Comparison of ENCODE assay signal across 22 mouse cellular contexts in genomic region chr13:70464996-70465395, GRCm38 (mm10).
A peak's percentile ranks its signal among the peaks of the same experiment; 100 is the strongest.
DNase-seq lines count a peak whose midpoint lies in the region; ATAC-seq lines count a peak whose summit lies in the region.
"Had no signal": no experiment of that assay in that cellular context is flagged by ENCODE, and none has a peak within 500 bp of the region (broad histone marks: within the 10 kb centered on the region; RNA-seq: fewer than 3 reads in every experiment).

No protein-coding gene starts in this region.

- no peaks in the 10 kb centered on the region for H3K9me3 ChIP-seq in forebrain, embryonic 14.5 days (replicated peaks; ENCODE audit: control insufficient read depth, low read length)
- no peaks in the 10 kb centered on the region for H3K9me3 ChIP-seq in forebrain, embryonic 15.5 days
- H3K9me3 ChIP-seq in limb, embryonic 11.5 days (ENCODE audit: control insufficient read depth, low read length): no peaks in the 10 kb centered on the region
- no peaks in the 10 kb centered on the region for H3K9me3 ChIP-seq in limb, embryonic 10.5 days (replicated peaks)
- no peaks in the 10 kb centered on the region for H3K9me3 ChIP-seq in embryonic facial prominence, embryonic 14.5 days (ENCODE audit: control insufficient read depth, low read length)
- H3K9me3 ChIP-seq: embryonic facial prominence, embryonic 15.5 days; forebrain, embryonic 12.5 days; heart, embryonic 12.5 days; hindbrain, embryonic 12.5 days had no signal

- H3K27me3 ChIP-seq in forebrain, embryonic 14.5 days (replicated peaks; ENCODE audit: control insufficient read depth, insufficient read depth, low read length): no peaks in the 10 kb centered on the region
- H3K27me3 ChIP-seq in forebrain, embryonic 15.5 days: no peaks in the 10 kb centered on the region
- no peaks in the 10 kb centered on the region for H3K27me3 ChIP-seq in limb, embryonic 11.5 days (ENCODE audit: control insufficient read depth, insufficient read depth, low read length)
- H3K27me3 ChIP-seq in limb, embryonic 10.5 days (ENCODE audit: low read depth, poor library complexity, severe bottlenecking): no peaks in the 10 kb centered on the region
- no peaks in the 10 kb centered on the region for H3K27me3 ChIP-seq in embryonic facial prominence, embryonic 14.5 days (replicated peaks; ENCODE audit: control insufficient read depth, insufficient read depth, low read length)
- H3K27me3 ChIP-seq: CH12.LX; embryonic facial prominence, embryonic 15.5 days; forebrain, embryonic 12.5 days; heart, embryonic 12.5 days; hindbrain, embryonic 12.5 days; Patski had no signal

- DNase-seq in forebrain, embryonic 14.5 days (ENCODE audit: low spot score): peak; percentile 23
- DNase-seq in limb, embryonic 11.5 days (ENCODE audit: low spot score): peak; percentile 14
- DNase-seq in limb, embryonic 10.5 days (ENCODE audit: low spot score): no peak
- DNase-seq in brain, adult 2 months (ENCODE audit: low read depth, low spot score): peak; percentile 20
- DNase-seq in embryonic facial prominence, embryonic 14.5 days (ENCODE audit: low spot score): peak; percentile 53
- DNase-seq in left cerebral cortex, postnatal 25 days (ENCODE audit: low spot score in 2 of 2): no peak
- DNase-seq: adrenal gland, postnatal 14 days; cerebellum, adult 2 months; cerebellum, postnatal 10 days; gastrocnemius, postnatal 14 days; heart, adult 2 months; kidney, adult 11 months had no signal

- H3K4me3 ChIP-seq in forebrain, embryonic 14.5 days (ENCODE audit: low read depth, low read length): no peak overlapping the region
- H3K4me3 ChIP-seq in forebrain, embryonic 15.5 days: no peak overlapping the region
- H3K4me3 ChIP-seq in limb, embryonic 11.5 days (ENCODE audit: low read depth, low read length): no peak overlapping the region
- H3K4me3 ChIP-seq in limb, embryonic 10.5 days: no peak overlapping the region
- H3K4me3 ChIP-seq in embryonic facial prominence, embryonic 14.5 days (ENCODE audit: low read depth, low read length): no peak overlapping the region
- H3K4me3 ChIP-seq: embryonic facial prominence, embryonic 15.5 days; forebrain, embryonic 12.5 days; heart, adult 2 months; heart, embryonic 12.5 days; hindbrain, embryonic 12.5 days had no signal

- H3K4me1 ChIP-seq in forebrain, embryonic 14.5 days (ENCODE audit: control insufficient read depth, insufficient read depth, low read length): no peaks in the 10 kb centered on the region
- no peaks in the 10 kb centered on the region for H3K4me1 ChIP-seq in forebrain, embryonic 15.5 days
- no peaks in the 10 kb centered on the region for H3K4me1 ChIP-seq in limb, embryonic 11.5 days (ENCODE audit: control insufficient read depth, insufficient read depth, low read length)
- H3K4me1 ChIP-seq in limb, embryonic 10.5 days: no peaks in the 10 kb centered on the region
- H3K4me1 ChIP-seq in embryonic facial prominence, embryonic 14.5 days (ENCODE audit: control insufficient read depth, insufficient read depth, low read length): no peaks in the 10 kb centered on the region
- H3K4me1 ChIP-seq: embryonic facial prominence, embryonic 15.5 days; heart, embryonic 12.5 days had no signal

- intact Hi-C loops in left cerebral cortex, postnatal 25 days (cut with DNase I): no loop called here

- 78% methylated on average over 5 of the region's 5 CpGs for WGBS in forebrain, embryonic 14.5 days
- WGBS in forebrain, embryonic 15.5 days: 73% methylated on average over 5 of the region's 5 CpGs
- WGBS in limb, embryonic 11.5 days: 77% methylated on average over 5 of the region's 5 CpGs
- 81% methylated on average over 5 of the region's 5 CpGs for WGBS in limb, embryonic 10.5 days
- 73% methylated on average over 5 of the region's 5 CpGs for WGBS in embryonic facial prominence, embryonic 14.5 days

- no peak overlapping the region for H3K27ac ChIP-seq in forebrain, embryonic 14.5 days (ENCODE audit: low read depth, low read length)
- no peak overlapping the region for H3K27ac ChIP-seq in forebrain, embryonic 15.5 days (replicated peaks)
- no peak overlapping the region for H3K27ac ChIP-seq in limb, embryonic 11.5 days (replicated peaks; ENCODE audit: low read depth, low read length)
- no peak overlapping the region for H3K27ac ChIP-seq in limb, embryonic 10.5 days
- H3K27ac ChIP-seq in embryonic facial prominence, embryonic 14.5 days (replicated peaks; ENCODE audit: low read depth, low read length): no peak overlapping the region
- H3K27ac ChIP-seq: embryonic facial prominence, embryonic 15.5 days; forebrain, embryonic 12.5 days; heart, adult 2 months; hindbrain, embryonic 12.5 days; hindbrain, postnatal 0 days had no signal

- ATAC-seq in forebrain, embryonic 14.5 days: peak; percentile 42; the same call in 1 of the 2 replicates
- no peak for ATAC-seq in forebrain, embryonic 15.5 days (replicated peaks)
- peak; percentile 35; the same call in 1 of the 2 replicates for ATAC-seq in limb, embryonic 11.5 days (ENCODE audit: insufficient number of reproducible peaks, low FRiP score, low TSS enrichment, low read depth)
- 0 out of 2 replicates have a peak, but pooled peaks have one; percentile 37 for ATAC-seq in embryonic facial prominence, embryonic 14.5 days (ENCODE audit: low read depth)
- no peak for ATAC-seq in erythroblast, adult 5-6 weeks (replicated peaks; ENCODE audit: low FRiP score, poor library complexity, severe bottlenecking)
- ATAC-seq: activated CD4-positive, CD25-positive, alpha-beta regulatory T cell, adult 4 months; hindbrain, postnatal 0 days; Patski had no signal

- H3K9ac ChIP-seq in forebrain, embryonic 14.5 days (ENCODE audit: low read length): no peak overlapping the region
- H3K9ac ChIP-seq in forebrain, embryonic 15.5 days (replicated peaks): no peak overlapping the region
- H3K9ac ChIP-seq in limb, embryonic 11.5 days (ENCODE audit: low read length): no peak overlapping the region
- no peak overlapping the region for H3K9ac ChIP-seq in embryonic facial prominence, embryonic 14.5 days (ENCODE audit: low read depth, low read length)
- H3K9ac ChIP-seq: embryonic facial prominence, embryonic 15.5 days; forebrain, embryonic 12.5 days; heart, embryonic 12.5 days; hindbrain, embryonic 12.5 days had no signal

- no peak overlapping the region for H3K4me2 ChIP-seq in forebrain, embryonic 14.5 days (ENCODE audit: low read length)
- no peak overlapping the region for H3K4me2 ChIP-seq in forebrain, embryonic 15.5 days (replicated peaks)
- no peak overlapping the region for H3K4me2 ChIP-seq in limb, embryonic 11.5 days (ENCODE audit: low read depth, severe bottlenecking)
- no peak overlapping the region for H3K4me2 ChIP-seq in embryonic facial prominence, embryonic 14.5 days (ENCODE audit: low read depth, low read length)
- H3K4me2 ChIP-seq: embryonic facial prominence, embryonic 15.5 days; forebrain, embryonic 12.5 days; heart, embryonic 12.5 days; hindbrain, embryonic 12.5 days had no signal

- no peaks in the 10 kb centered on the region for H3K36me3 ChIP-seq in forebrain, embryonic 14.5 days (ENCODE audit: control insufficient read depth, insufficient read depth, low read length)
- H3K36me3 ChIP-seq in forebrain, embryonic 15.5 days: no peaks in the 10 kb centered on the region
- no peaks in the 10 kb centered on the region for H3K36me3 ChIP-seq in limb, embryonic 11.5 days (ENCODE audit: control insufficient read depth, insufficient read depth, low read length)
- H3K36me3 ChIP-seq in limb, embryonic 10.5 days: no peaks in the 10 kb centered on the region
- no peaks in the 10 kb centered on the region for H3K36me3 ChIP-seq in embryonic facial prominence, embryonic 14.5 days (ENCODE audit: control insufficient read depth, insufficient read depth, low read length)
- H3K36me3 ChIP-seq: embryonic facial prominence, embryonic 15.5 days; forebrain, embryonic 12.5 days; heart, embryonic 12.5 days; hindbrain, embryonic 12.5 days had no signal

Comparison
In these comparisons a context has a peak if more than half of its experiments do, and no peak if none do; other contexts are left out.
1. ATAC-seq: peak in forebrain, embryonic 14.5 days (single experiment), limb, embryonic 11.5 days (single experiment) and embryonic facial prominence, embryonic 14.5 days (single experiment); none in forebrain, embryonic 15.5 days (single experiment) and erythroblast, adult 5-6 weeks (single experiment).
2. DNase-seq: peak in forebrain, embryonic 14.5 days (single experiment), limb, embryonic 11.5 days (single experiment), brain, adult 2 months (single experiment) and embryonic facial prominence, embryonic 14.5 days (single experiment); none in limb, embryonic 10.5 days (single experiment) and left cerebral cortex, postnatal 25 days (0 of 2).